Mouse (Mus musculus): ENCODE data around the gene Adam1a. TPM values are rescaled to one million over a fixed set of nuclear protein-coding genes. Genes with fewer than 3 reads are reported as not detected.

Adam1a gene
- polyA plus RNA-seq (2014; fragmentation: Nextera tagmentation; extraction: Ambion mirVana): 2.1 and 2.3 TPM in 2 replicates

GRCm38 (mm10) chr5:121544910-121545792 is at the start of gene Adam1a, which contains the start of gene Gm42878:
Gene Adam1a, minus strand, starts transcription at chr5:121545482.
Gene Gm42878, minus strand, starts transcription at chr5:121545482.
- 2% methylated on average over 25 of the region's 97 CpGs for WGBS
- DNase-seq (ENCODE audit: low spot score): peak; percentile 15
- H3K27me3 ChIP-seq (replicated peaks; ENCODE audit: control insufficient read depth, insufficient read depth, low read length): no peaks in the 10 kb centered on the region
- H3K9ac ChIP-seq (ENCODE audit: low read depth, low read length): peak within 1 kb of the TSS; percentile 96
- peak within 1 kb of the TSS; percentile 96 for H3K27ac ChIP-seq (replicated peaks; ENCODE audit: low read depth, low read length)
- H3K36me3 ChIP-seq (ENCODE audit: control insufficient read depth, insufficient read depth, low read length): no peaks in the 10 kb centered on the region
- H3K4me3 ChIP-seq (ENCODE audit: low read depth, low read length): peak within 1 kb of the TSS; percentile 97
- peaks cover 14% of the 10 kb centered on the region; the same call in 1 of the 2 replicates for H3K4me1 ChIP-seq (ENCODE audit: control insufficient read depth, insufficient read depth, low read length)
- H3K4me2 ChIP-seq (ENCODE audit: low read depth, low read length): peak within 1 kb of the TSS; percentile 82
- peak; percentile 56 for ATAC-seq (ENCODE audit: low read depth)
- H3K9me3 ChIP-seq (ENCODE audit: control insufficient read depth, low read length): no peaks in the 10 kb centered on the region

- no peak for DNase-seq (ENCODE audit: low spot score)
- no peak for ATAC-seq (ENCODE audit: low read depth)
- H3K27me3 ChIP-seq (replicated peaks; ENCODE audit: control insufficient read depth, insufficient read depth, low read length): no peaks in the 10 kb centered on the region
- H3K27ac ChIP-seq (replicated peaks; ENCODE audit: low read depth, low read length): no peak overlapping the region
- no peaks in the 10 kb centered on the region for H3K9me3 ChIP-seq (ENCODE audit: control insufficient read depth, low read length)
- peak overlapping the region; percentile 70; the same call in 1 of the 2 replicates for H3K4me2 ChIP-seq (ENCODE audit: low read depth, low read length)
- WGBS: 79% methylated on average over 6 of the region's 6 CpGs
- 0 out of 2 replicates have a peak, but pooled peaks cover 8% of the 10 kb centered on the region for H3K4me1 ChIP-seq (ENCODE audit: control insufficient read depth, insufficient read depth, low read length)
- no peak overlapping the region for H3K4me3 ChIP-seq (ENCODE audit: low read depth, low read length)
- H3K9ac ChIP-seq (ENCODE audit: low read depth, low read length): no peak overlapping the region; the same call in 1 of the 2 replicates
- no peaks in the 10 kb centered on the region for H3K36me3 ChIP-seq (ENCODE audit: control insufficient read depth, insufficient read depth, low read length)
These were observed 49.5 kb upstream of the Adam1a start for GRCm38 (mm10) chr5:121594714-121595313.

GRCm38 (mm10) chr5:121593451-121594401 is 48.4 kb upstream of the Adam1a start, which contains the start of gene Aldh2:
Gene Aldh2, minus strand, starts transcription at chr5:121593824.
- peak; percentile 94 for DNase-seq (ENCODE audit: low spot score)
- Histone ChIP-seq H3K4me1 (ENCODE audit: control insufficient read depth, insufficient read depth, low read length) (0 out of 2 replicates have a peak, but pooled peaks cover 8% of the 10 kb centered on the region), H3K4me2 (ENCODE audit: low read depth, low read length) (peak within 1 kb of the TSS; percentile 70), H3K9me3 (ENCODE audit: control insufficient read depth, low read length) (no peaks in the 10 kb centered on the region), H3K9ac (ENCODE audit: low read depth, low read length) (peak within 1 kb of the TSS; percentile 86), H3K36me3 (ENCODE audit: control insufficient read depth, insufficient read depth, low read length) (no peaks in the 10 kb centered on the region), H3K27me3 (replicated peaks; ENCODE audit: control insufficient read depth, insufficient read depth, low read length) (no peaks in the 10 kb centered on the region), H3K4me3 (ENCODE audit: low read depth, low read length) (peak within 1 kb of the TSS; percentile 75), H3K27ac (replicated peaks; ENCODE audit: low read depth, low read length) (peak within 1 kb of the TSS; percentile 86)
- peak; percentile 91 for ATAC-seq (ENCODE audit: low read depth)
- 2% methylated on average over 43 of the region's 47 CpGs for WGBS

GRCm38 (mm10) chr5:121592816-121593407 is 47.6 kb upstream of the Adam1a start:
- Histone ChIP-seq H3K36me3 (ENCODE audit: control insufficient read depth, insufficient read depth, low read length) (no peaks in the 10 kb centered on the region), H3K4me2 (ENCODE audit: low read depth, low read length) (peak overlapping the region; percentile 70), H3K9ac (ENCODE audit: low read depth, low read length) (peak overlapping the region; percentile 86), H3K4me1 (ENCODE audit: control insufficient read depth, insufficient read depth, low read length) (0 out of 2 replicates have a peak, but pooled peaks cover 8% of the 10 kb centered on the region), H3K27me3 (replicated peaks; ENCODE audit: control insufficient read depth, insufficient read depth, low read length) (no peaks in the 10 kb centered on the region), H3K9me3 (ENCODE audit: control insufficient read depth, low read length) (no peaks in the 10 kb centered on the region), H3K27ac (replicated peaks; ENCODE audit: low read depth, low read length) (peak overlapping the region; percentile 86), H3K4me3 (ENCODE audit: low read depth, low read length) (peak overlapping the region; percentile 75)
- ATAC-seq (ENCODE audit: low read depth) (peak; percentile 41; the same call in 1 of the 2 replicates), DNase-seq (ENCODE audit: low spot score) (no peak)
- WGBS: 2% methylated on average over 33 of the region's 33 CpGs

- Histone ChIP-seq H3K27me3 (replicated peaks; ENCODE audit: control insufficient read depth, insufficient read depth, low read length) (no peaks in the 10 kb centered on the region), H3K9me3 (ENCODE audit: control insufficient read depth, low read length) (no peaks in the 10 kb centered on the region), H3K27ac (replicated peaks; ENCODE audit: low read depth, low read length) (no peak overlapping the region), H3K4me3 (ENCODE audit: low read depth, low read length) (peak overlapping the region; percentile 75), H3K4me1 (ENCODE audit: control insufficient read depth, insufficient read depth, low read length) (0 out of 2 replicates have a peak, but pooled peaks cover 8% of the 10 kb centered on the region), H3K36me3 (ENCODE audit: control insufficient read depth, insufficient read depth, low read length) (no peaks in the 10 kb centered on the region), H3K4me2 (ENCODE audit: low read depth, low read length) (peak overlapping the region; percentile 70), H3K9ac (ENCODE audit: low read depth, low read length) (peak overlapping the region; percentile 86; the same call in 1 of the 2 replicates)
- 54% methylated on average over 11 of the region's 11 CpGs for WGBS
- ATAC-seq (ENCODE audit: low read depth) (no peak), DNase-seq (ENCODE audit: low spot score) (no peak)
These were observed 47.0 kb upstream of the Adam1a start for GRCm38 (mm10) chr5:121592064-121592815.

GRCm38 (mm10) chr5:121591417-121592063 is 46.3 kb upstream of the Adam1a start:
- no peaks in the 10 kb centered on the region for H3K9me3 ChIP-seq (ENCODE audit: control insufficient read depth, low read length)
- no peak overlapping the region for H3K27ac ChIP-seq (replicated peaks; ENCODE audit: low read depth, low read length)
- H3K27me3 ChIP-seq (replicated peaks; ENCODE audit: control insufficient read depth, insufficient read depth, low read length): no peaks in the 10 kb centered on the region
- no peak overlapping the region for H3K9ac ChIP-seq (ENCODE audit: low read depth, low read length)
- DNase-seq (ENCODE audit: low spot score) (no peak), ATAC-seq (ENCODE audit: low read depth) (no peak)
- H3K4me2 ChIP-seq (ENCODE audit: low read depth, low read length): no peak overlapping the region; the same call in 1 of the 2 replicates
- H3K4me1 ChIP-seq (ENCODE audit: control insufficient read depth, insufficient read depth, low read length): 0 out of 2 replicates have a peak, but pooled peaks cover 8% of the 10 kb centered on the region
- H3K4me3 ChIP-seq (ENCODE audit: low read depth, low read length): no peak overlapping the region
- no peaks in the 10 kb centered on the region for H3K36me3 ChIP-seq (ENCODE audit: control insufficient read depth, insufficient read depth, low read length)
- 65% methylated on average over 11 of the region's 11 CpGs for WGBS

- no peaks in the 10 kb centered on the region for H3K27me3 ChIP-seq (replicated peaks; ENCODE audit: control insufficient read depth, insufficient read depth, low read length)
- no peak overlapping the region for H3K9ac ChIP-seq (ENCODE audit: low read depth, low read length)
- H3K27ac ChIP-seq (replicated peaks; ENCODE audit: low read depth, low read length): no peak overlapping the region
- no peaks in the 10 kb centered on the region for H3K9me3 ChIP-seq (ENCODE audit: control insufficient read depth, low read length)
- 0 out of 2 replicates have a peak, but pooled peaks cover 8% of the 10 kb centered on the region for H3K4me1 ChIP-seq (ENCODE audit: control insufficient read depth, insufficient read depth, low read length)
- no peak overlapping the region for H3K4me2 ChIP-seq (ENCODE audit: low read depth, low read length)
- no peaks in the 10 kb centered on the region for H3K36me3 ChIP-seq (ENCODE audit: control insufficient read depth, insufficient read depth, low read length)
- H3K4me3 ChIP-seq (ENCODE audit: low read depth, low read length): no peak overlapping the region
- WGBS: 78% methylated on average over 6 of the region's 6 CpGs
- DNase-seq (ENCODE audit: low spot score) (no peak), ATAC-seq (ENCODE audit: low read depth) (no peak)
These were observed 44.6 kb upstream of the Adam1a start for GRCm38 (mm10) chr5:121589928-121590327.
